28 mouse cellular contexts compared by ENCODE assay signal in the genomic region with DNA sequence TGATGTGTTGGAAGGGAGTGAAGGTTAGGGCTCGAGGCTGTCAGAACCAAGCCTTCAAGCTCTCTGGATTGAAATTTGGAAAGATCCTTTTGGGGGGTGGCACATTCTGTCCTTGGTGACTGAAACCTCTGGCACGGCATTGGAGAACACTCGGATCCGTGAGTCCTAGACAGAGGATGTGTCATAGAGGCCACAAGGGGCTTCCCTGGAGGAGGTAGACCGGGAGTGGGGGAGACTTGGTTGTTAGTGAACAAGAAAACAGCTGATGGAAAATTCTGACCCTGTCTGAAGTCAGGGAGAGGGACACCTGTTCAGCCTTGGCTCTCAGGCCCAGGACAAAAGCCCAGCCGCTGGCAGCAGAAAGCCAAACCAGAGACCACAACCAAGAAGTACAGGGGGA. TPM values are rescaled to one million over a fixed set of nuclear protein-coding genes. Genes with fewer than 3 reads are reported as not detected.
DNase-seq lines count a peak whose midpoint lies in the region; ATAC-seq and TF ChIP-seq lines count a peak whose summit lies in the region.
"Had no signal": no experiment of that assay in that cellular context is flagged by ENCODE, and none has a peak within 500 bp of the region (broad histone marks: within the 10 kb centered on the region; RNA-seq: fewer than 3 reads in every experiment).

No protein-coding gene starts in this region.

- no peaks in the 10 kb centered on the region for H3K9me3 ChIP-seq in kidney, embryonic 16.5 days (ENCODE audit: low read length)
- no peaks in the 10 kb centered on the region for H3K9me3 ChIP-seq in liver, embryonic 11.5 days (ENCODE audit: control insufficient read depth, low read length)
- H3K9me3 ChIP-seq: limb, embryonic 10.5 days had no signal

- no peaks in the 10 kb centered on the region for H3K27me3 ChIP-seq in kidney, embryonic 16.5 days (ENCODE audit: insufficient read depth, low read length)
- H3K27me3 ChIP-seq in liver, embryonic 11.5 days (replicated peaks; ENCODE audit: control insufficient read depth, insufficient read depth, low read length), result no peaks in the 10 kb centered on the region; the same call in 1 of the 2 replicates
- no peaks in the 10 kb centered on the region for H3K27me3 ChIP-seq in small intestine, adult 2 months (ENCODE audit: control insufficient read depth, insufficient read depth, low read length)

- TF ChIP-seq CTCF in small intestine, adult 2 months (IDR thresholded peaks at IDR 0.05; ENCODE audit: extremely low read depth, insufficient read length, insufficient replicate concordance, low read depth, low read length), result no peak

- intact Hi-C loops in left cerebral cortex, postnatal 36 days (cut with DNase I), result no loop called here

- no peaks in the 10 kb centered on the region for H3K36me3 ChIP-seq in kidney, embryonic 16.5 days (ENCODE audit: insufficient read depth, low read length)
- no peaks in the 10 kb centered on the region for H3K36me3 ChIP-seq in liver, embryonic 11.5 days (ENCODE audit: control insufficient read depth, insufficient read depth, low read length)
- peaks cover 85% of the 10 kb centered on the region for H3K36me3 ChIP-seq in small intestine, adult 2 months (ENCODE audit: control insufficient read depth, insufficient read depth, low read length)
- H3K36me3 ChIP-seq: limb, embryonic 10.5 days had no signal

- WGBS in kidney, embryonic 16.5 days, result 70% methylated on average over 6 of the region's 6 CpGs
- WGBS in liver, embryonic 11.5 days, result 70% methylated on average over 6 of the region's 6 CpGs
- WGBS in small intestine, adult 2 months, result 52% methylated on average over 6 of the region's 6 CpGs

- TF ChIP-seq POLR2A in small intestine, adult 2 months (IDR thresholded peaks at IDR 0.05; ENCODE audit: low read depth, low read length), result no peak

- peak overlapping the region; percentile 26; the same call in 1 of the 2 replicates for H3K27ac ChIP-seq in kidney, embryonic 16.5 days (ENCODE audit: low read length)
- H3K27ac ChIP-seq in liver, embryonic 11.5 days (ENCODE audit: low read depth, low read length), result peak overlapping the region; percentile 48
- peak overlapping the region; percentile 17 for H3K27ac ChIP-seq in small intestine, adult 2 months (ENCODE audit: insufficient read depth, low read depth, low read length)
- H3K27ac ChIP-seq: hindbrain, embryonic 14.5 days; left cerebral cortex, adult 2 months; limb, embryonic 10.5 days; liver, embryonic 14.5 days; macrophage had no signal

- no peak overlapping the region for H3K9ac ChIP-seq in kidney, embryonic 16.5 days (replicated peaks; ENCODE audit: low read length)
- H3K9ac ChIP-seq in liver, embryonic 11.5 days (ENCODE audit: low read depth, low read length), result no peak overlapping the region
- H3K9ac ChIP-seq: forebrain, postnatal 0 days; hindbrain, embryonic 14.5 days; liver, embryonic 14.5 days had no signal

- H3K4me3 ChIP-seq in kidney, embryonic 16.5 days (ENCODE audit: low read length), result no peak overlapping the region
- H3K4me3 ChIP-seq in liver, embryonic 11.5 days (ENCODE audit: low read depth, low read length), result no peak overlapping the region
- no peak overlapping the region for H3K4me3 ChIP-seq in small intestine, adult 2 months (ENCODE audit: low read depth, low read length)
- H3K4me3 ChIP-seq: left cerebral cortex, adult 2 months; limb, embryonic 10.5 days had no signal

- ATAC-seq in kidney, embryonic 16.5 days (ENCODE audit: low FRiP score, low TSS enrichment), result peak; percentile 33
- no peak for ATAC-seq in liver, embryonic 11.5 days (replicated peaks; ENCODE audit: low FRiP score)
- ATAC-seq: forebrain, postnatal 0 days; lung, postnatal 0 days had no signal

- no peaks in the 10 kb centered on the region; the same call in 1 of the 2 replicates for H3K4me1 ChIP-seq in kidney, embryonic 16.5 days (ENCODE audit: insufficient read depth, low read length)
- H3K4me1 ChIP-seq in liver, embryonic 11.5 days (replicated peaks; ENCODE audit: control insufficient read depth, insufficient read depth, low read length), result peaks cover 18% of the 10 kb centered on the region
- peaks cover 28% of the 10 kb centered on the region for H3K4me1 ChIP-seq in small intestine, adult 2 months (ENCODE audit: control insufficient read depth, insufficient read depth, insufficient read length, low read length)
- H3K4me1 ChIP-seq: limb, embryonic 10.5 days had no signal

- H3K4me2 ChIP-seq in kidney, embryonic 16.5 days (replicated peaks; ENCODE audit: low read depth, low read length), result no peak overlapping the region
- H3K4me2 ChIP-seq in liver, embryonic 11.5 days, result no peak overlapping the region; the same call in 1 of the 2 replicates
- H3K4me2 ChIP-seq: hindbrain, embryonic 14.5 days had no signal

- DNase-seq in adrenal gland, adult (ENCODE audit: inconsistent age in 2 of 2, low spot score in 1 of 2), result peak; percentile 40 to 76
- no peak for DNase-seq in adrenal gland, adult 8-10 months
- no peak for DNase-seq in kidney, postnatal 14 days
- DNase-seq in liver, embryonic 11.5 days (ENCODE audit: low spot score), result no peak
- no peak for DNase-seq in left cerebral cortex, postnatal 36 days (ENCODE audit: low spot score in 2 of 2)
- DNase-seq: cerebellum, adult 11 months; cerebellum, adult 9-11 months; forebrain, postnatal 0 days; gastrocnemius, postnatal 25 days; heart, adult 18-20 months; heart, postnatal 36 days; kidney, adult 18-20 months; layer of hippocampus, adult 9-11 months; right cerebral cortex, adult 18-20 months; thymus, adult 18-20 months; thymus, postnatal 36 days had no signal

RNA-seq across cellular contexts. Expression of a gene that starts 47.1 kb away (rescaled TPM):
- total RNA-seq in adrenal gland, adult 8-10 months (2022), result 10 to 100 TPM; 26.8 to 38.6 (median 31.5) TPM
- 34.0 and 35.7 TPM in 2 replicates for polyA plus RNA-seq in kidney, embryonic 16.5 days (2015; fragmentation: Nextera tagmentation; extraction: Ambion mirVana)
- polyA plus RNA-seq in liver, embryonic 11.5 days (2014; fragmentation: Nextera tagmentation; extraction: Ambion mirVana), result 26.1 and 29.2 TPM in 2 replicates
- 8.3 and 16.0 TPM in 2 replicates for polyA plus RNA-seq in small intestine, adult 2 months (2012; rRNA removed)
- total RNA-seq in left cerebral cortex, postnatal 36 days (2021), result 10 to 100 TPM; 63.0 to 70.7 TPM

RNA-seq across cellular contexts. Expression of a gene that starts 48.4 kb away (rescaled TPM):
- under 1 TPM in 2 of 4 experiments, not detected in 2; 0.06 to 0.16 TPM for total RNA-seq in adrenal gland, adult 8-10 months (2022)
- 25.0 and 25.8 TPM in 2 replicates for polyA plus RNA-seq in kidney, embryonic 16.5 days (2015; fragmentation: Nextera tagmentation; extraction: Ambion mirVana)
- polyA plus RNA-seq in liver, embryonic 11.5 days (2014; fragmentation: Nextera tagmentation; extraction: Ambion mirVana), result 18.9 and 20.0 TPM in 2 replicates
- polyA plus RNA-seq in small intestine, adult 2 months (2012; rRNA removed), result 179 and 397 TPM in 2 replicates
- total RNA-seq in left cerebral cortex, postnatal 36 days (2021), result not detected
- total RNA-seq: forebrain, postnatal 0 days; gastrocnemius, postnatal 25 days; heart, adult 18-20 months; heart, postnatal 36 days; left cerebral cortex, adult 2 months; midbrain, postnatal 0 days had no signal
- polyA plus RNA-seq: forebrain, embryonic 11.5 days; forebrain, postnatal 0 days; heart, embryonic 14.5 days; hindbrain, embryonic 14.5 days; limb, embryonic 10.5 days; macrophage; midbrain, postnatal 0 days; neural tube, embryonic 14.5 days had no signal

Comparison
In these comparisons a context has a peak if more than half of its experiments do, and no peak if none do; other contexts are left out.
1. DNase-seq: peak in adrenal gland, adult (2 of 2); none in adrenal gland, adult 8-10 months (single experiment), kidney, postnatal 14 days (single experiment), liver, embryonic 11.5 days (single experiment) and left cerebral cortex, postnatal 36 days (0 of 2).
2. Peak in every context shown above with its lines, with median percentiles within 50 percentile points of each other: H3K27ac ChIP-seq.